Mouse (Mus musculus) spleen, adult 12 weeks (tissue): ENCODE measurements around the gene Gucy2g.
A peak's percentile ranks its signal among the peaks of the same experiment; 100 is the strongest.

Experiments
- DNase-seq: peaks from one replicate; pipeline ENCODE4 v3.0.0; 2022; ENCODE audit warnings: low spot score

The Gucy2g gene

GRCm38 (mm10) chr19:55241186-55241645, at the start of gene Gucy2g:
Gene Gucy2g, minus strand, starts transcription at chr19:55241236.
- DNase-seq, result no peak

DNA sequence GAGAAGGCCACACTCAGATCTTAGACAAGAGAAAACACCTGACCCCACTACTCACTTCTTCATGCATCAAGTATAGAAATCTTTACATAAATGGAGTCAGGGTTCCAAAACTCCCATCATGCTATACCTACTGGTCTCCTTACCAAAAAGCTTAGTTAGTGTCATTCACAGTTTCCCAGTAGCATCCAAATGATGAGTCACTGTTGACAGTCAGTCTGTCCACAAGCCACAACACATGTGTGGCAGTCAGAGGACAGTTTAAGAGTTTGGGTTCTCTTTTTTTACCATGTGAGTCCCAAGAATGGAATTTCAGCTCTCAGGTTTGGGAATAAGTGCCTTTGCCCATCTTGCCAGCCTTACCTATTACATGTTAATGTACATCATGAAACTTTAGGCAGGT, 47.9 kb upstream of the Gucy2g start:
- DNase-seq, result no peak

- no peak for DNase-seq
Observed at GRCm38 (mm10) chr19:55286034-55286433, 45.0 kb upstream of the Gucy2g start.

DNA sequence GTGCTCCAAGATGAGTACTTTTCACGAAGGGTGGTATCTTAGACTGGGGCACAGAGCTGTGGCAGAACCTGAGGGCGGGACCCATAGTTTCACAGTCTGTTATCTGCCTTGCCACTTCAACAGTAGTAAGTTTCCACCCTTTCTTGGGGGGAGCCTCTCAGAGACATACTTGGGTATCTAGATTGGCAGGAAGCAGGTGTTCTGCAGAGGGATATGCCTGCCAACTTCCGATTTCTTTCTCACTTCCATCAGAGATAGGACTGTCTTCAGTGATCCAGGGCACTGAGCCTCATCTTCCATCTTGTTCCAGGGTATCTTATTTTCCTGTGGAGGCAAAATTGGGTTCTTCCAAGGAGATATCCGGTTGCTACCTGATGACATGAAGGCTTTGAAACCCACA, 43.1 kb upstream of the Gucy2g start:
- peak; percentile 23 for DNase-seq

- DNase-seq, result no peak
Observed at GRCm38 (mm10) chr19:55276770-55277169, 35.7 kb upstream of the Gucy2g start.

GRCm38 (mm10) chr19:55276100-55276499, 35.1 kb upstream of the Gucy2g start:
- no peak for DNase-seq

DNA sequence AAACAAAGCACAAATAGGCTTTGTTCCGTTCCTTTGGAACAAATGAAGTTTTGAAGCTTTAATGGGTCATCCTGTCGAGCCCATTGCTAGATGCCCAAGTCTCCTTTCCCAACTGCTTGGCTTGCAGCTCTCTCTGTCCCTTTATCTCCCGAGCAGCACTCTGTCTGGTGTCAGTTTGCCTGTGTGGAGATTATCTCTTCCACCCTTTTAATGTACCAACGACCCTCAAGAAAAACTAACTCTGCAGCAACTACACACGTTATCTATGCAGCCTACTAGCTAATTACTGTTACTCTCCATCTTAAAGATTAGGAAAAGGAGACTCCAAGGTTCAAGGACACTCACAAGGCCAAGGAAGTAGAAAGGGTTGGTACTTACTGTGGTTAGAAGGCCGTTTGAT, 32.3 kb upstream of the Gucy2g start:
- DNase-seq, result no peak

DNA sequence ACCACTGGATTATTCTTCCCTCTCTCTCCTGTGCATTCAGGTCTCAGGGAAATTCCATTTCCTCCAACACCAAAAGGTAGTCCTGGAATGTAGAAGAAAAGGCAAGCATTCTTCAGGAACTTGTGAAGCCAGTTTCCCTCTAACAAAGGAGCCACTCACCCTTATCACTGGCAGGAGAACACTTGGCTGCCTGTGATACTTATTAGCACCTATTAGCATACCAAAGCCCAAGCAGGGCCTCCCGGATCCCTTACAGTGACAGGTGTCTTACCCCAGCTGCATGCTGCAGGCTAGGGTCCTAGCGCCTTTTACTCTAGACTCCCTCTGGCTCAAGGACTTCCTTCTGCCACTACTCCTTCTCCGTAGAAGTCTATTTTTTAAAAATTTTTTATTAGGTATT, 30.4 kb upstream of the Gucy2g start:
- no peak for DNase-seq

DNA sequence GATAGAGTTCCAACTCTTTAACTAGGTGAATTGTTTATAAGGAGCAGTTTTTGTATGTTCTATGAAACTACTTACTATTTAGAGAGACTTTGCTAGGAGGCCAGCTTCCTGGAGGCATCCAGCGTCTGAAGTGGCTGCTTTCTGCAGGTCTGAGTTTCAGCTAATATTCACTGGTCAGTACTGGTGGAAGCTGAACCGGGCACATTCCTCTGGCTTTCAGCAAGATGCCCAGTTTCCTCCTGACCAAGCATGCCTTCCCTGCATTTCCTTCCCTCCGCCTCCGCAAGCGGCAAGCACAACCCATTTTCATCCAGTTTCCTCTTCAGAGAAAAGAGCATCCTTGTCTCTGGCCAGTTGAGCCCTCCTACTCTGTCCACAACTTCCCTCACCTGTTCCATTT, 28.0 kb upstream of the Gucy2g start:
- DNase-seq, result no peak

DNA sequence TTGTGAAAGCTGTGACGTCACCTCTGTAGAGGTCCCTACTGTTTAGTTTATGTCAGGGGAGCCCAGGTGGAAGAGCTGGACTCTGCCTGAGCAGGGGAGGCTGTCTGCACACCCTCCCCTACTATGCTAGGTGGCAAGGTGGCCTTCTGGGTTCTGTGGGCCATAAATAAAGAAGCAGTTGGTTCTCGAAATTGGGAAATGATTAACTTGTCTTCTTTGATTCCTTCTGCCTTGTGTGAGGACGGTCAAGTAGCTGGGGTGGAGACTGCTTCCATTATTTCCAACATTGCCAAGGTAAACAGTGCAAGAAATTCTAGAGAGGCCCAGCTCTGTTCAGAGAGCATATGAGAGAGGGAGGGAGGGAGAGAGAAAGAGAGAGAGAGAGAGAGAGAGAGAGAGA, 27.1 kb upstream of the Gucy2g start:
- no peak for DNase-seq

DNA sequence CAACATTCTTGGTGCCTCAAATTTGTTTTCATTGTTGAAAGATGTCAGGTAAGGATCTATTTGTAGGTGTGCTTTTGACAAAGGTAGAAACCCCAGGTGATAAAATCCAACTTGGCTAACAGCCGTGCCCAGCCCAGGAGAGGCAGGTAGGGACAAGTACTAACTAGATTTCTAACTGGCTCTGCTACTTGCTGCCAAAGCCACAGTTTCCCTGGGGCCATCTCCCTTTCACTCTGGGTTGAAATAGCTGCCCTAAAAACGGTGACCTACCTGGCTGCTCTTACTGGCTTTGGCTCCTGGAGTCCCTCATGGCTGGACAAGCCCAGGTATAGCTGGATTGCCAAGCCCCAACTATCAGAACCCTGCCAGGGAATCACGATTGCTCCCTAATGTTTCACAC, 25.8 kb upstream of the Gucy2g start:
- DNase-seq, result no peak

- no peak for DNase-seq
Observed at GRCm38 (mm10) chr19:55265269-55265668, 24.2 kb upstream of the Gucy2g start.

DNA sequence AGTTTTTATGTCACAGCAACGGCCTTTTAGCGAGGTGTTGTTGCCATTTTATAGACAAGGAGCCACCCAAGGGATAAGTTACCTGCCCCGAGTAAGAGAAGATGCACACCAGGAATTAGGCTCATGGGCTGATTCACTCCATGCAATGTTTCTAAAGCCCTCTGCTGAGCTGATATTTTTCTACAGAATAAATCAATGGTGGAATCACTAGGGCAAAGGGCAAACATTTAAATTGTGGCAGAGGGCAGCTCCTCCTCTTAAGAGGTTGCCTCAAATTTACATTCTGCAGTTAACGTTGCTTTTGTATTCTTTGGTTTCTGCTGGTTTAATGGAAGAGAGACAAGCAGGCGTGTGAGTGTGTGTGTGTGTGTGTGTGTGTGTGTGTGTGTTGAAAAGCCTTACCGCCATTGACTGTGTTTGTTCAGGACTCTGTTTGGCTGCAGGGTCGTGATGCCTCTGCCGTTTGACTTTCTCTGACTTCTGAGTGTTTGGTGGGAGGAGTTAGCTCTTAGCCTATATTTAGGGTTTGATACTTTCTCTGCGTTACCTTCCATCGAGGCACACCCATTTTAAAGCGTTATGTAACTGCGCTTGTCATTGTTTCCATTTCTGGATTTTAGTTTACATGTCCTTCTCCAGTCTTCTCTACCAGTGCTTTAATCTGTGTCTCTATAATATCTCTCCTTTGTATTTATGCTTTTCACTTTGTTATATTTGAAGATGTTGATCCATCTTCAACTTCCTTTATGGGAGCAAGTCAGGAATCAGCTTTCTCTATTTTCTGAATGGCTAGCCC, 19.6 kb upstream of the Gucy2g start:
- DNase-seq, result no peak

- no peak for DNase-seq
Observed at GRCm38 (mm10) chr19:55258514-55258913, 17.5 kb upstream of the Gucy2g start.

GRCm38 (mm10) chr19:55257656-55258375, 16.8 kb upstream of the Gucy2g start:
- no peak for DNase-seq

- DNase-seq, result no peak
Observed at GRCm38 (mm10) chr19:55256156-55256555, 15.1 kb upstream of the Gucy2g start.

- DNase-seq, result no peak
Observed at GRCm38 (mm10) chr19:55254513-55255016, 13.5 kb upstream of the Gucy2g start.

DNA sequence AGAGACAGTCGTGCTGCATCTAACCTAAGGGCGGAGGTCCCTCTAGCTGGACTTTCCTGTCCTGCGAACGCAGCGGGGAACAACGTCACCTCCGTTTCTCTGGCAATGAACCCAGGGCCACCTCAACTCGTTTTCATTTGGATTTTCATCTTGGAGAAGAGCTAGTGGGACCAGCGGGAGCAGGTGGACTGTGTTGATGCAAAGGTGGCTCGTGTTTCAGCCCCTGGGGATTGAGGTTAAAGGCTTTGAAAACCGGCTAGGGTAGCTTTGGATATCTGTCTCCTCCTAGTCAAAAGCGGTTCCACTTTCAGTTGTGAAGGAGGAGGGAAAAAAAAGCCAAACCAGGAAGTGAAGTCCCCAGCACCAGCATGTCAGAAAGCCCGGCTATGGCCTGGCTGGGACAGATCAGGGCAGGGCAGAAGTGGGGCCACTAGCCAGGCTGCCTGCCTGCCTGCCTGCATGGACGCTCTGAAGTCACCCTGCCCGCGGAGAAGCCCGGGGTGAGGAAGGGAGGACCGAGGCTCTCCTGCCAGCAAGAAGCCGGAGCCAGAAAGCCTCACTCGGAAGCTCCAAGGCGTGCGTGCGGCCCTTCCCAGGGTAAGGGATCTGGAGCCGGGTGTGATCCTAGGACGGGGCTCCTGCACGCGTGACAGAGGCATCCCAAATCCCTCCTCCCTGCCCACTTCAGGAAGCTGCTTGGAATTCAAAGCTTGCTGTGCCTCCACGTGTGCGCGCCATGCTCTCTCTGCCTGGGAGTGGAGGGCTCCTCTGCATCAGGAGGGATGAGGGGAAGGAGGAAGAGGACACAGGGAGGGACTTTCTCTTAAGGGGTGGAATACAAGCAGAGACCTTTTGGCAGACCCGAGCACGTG, 12.8 kb upstream of the Gucy2g start:
- DNase-seq, result peak; percentile 54

DNA sequence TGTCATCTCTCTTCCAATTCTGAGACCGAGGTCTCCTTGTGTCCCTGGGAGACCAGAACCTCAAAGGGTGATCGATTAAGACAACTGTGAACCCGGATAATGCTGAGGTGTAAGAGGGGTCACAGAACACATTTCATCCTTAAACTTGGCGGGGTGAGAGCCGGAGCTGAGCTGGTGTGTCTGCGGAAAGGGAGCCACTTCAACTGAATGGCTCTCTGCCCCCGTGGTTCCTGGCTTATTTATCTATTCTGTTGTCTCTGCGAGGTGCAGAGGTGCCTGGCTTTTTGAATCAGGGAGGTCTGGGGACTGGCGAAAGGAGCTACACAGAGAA, 12.2 kb upstream of the Gucy2g start:
- no peak for DNase-seq

DNA sequence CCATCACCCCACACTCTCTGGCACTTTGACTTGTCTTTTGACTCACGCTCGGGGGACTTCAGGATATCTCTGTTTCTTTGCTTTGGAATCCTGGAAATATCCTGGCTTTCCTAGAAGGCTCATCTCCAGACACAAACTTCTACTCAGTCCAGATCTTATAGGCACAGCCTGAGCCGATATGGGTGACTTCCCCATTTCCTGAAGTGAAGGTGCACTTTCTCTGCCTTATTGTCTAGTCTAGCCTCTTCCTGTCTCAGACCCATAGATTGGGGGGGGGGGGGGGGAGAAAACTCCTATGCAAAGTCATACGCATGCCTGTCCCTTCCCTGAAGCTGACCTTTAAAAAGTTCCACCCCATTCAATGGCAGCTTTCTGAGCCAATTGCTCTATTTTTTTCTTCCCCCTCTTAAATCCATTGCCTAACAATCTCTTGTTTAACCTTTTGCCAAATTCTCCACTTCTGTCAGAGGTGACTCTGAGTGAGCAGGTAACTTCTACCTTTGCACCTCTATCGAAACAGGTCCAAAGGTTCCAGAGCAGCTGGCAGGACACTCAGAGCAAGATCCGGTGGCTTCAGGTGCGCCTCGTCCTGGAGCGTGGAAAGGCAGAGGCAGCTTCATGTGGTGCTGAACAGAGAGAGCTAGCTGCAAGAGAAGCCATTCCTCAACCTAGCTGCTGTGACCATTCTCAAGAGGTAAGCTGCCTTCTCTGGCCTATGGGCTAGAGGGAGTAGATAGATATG, 10.5 kb upstream of the Gucy2g start, which contains the start of gene Acsl5:
Gene Acsl5, plus strand, starts transcription at position 556 of the 742 bp plus-strand sequence.
- DNase-seq, result no peak

GRCm38 (mm10) chr19:55250451-55250850, 9.4 kb upstream of the Gucy2g start:
- no peak for DNase-seq
